Mouse (Mus musculus) testis, postnatal 10 days (tissue): Measurements from ENCODE around the gene Gm21764.
"Not testable (repeated sequence)": the region's sequence is repeated elsewhere in the genome, so short reads cannot be mapped to it uniquely, and the experiment has no call there.

Experiments used
- DNase-seq: peaks from one replicate; pipeline ENCODE4 v3.0.0; 2021; ENCODE audit warnings: low spot score

The Gm21764 gene

GRCm38 (mm10) chrY:18061712-18062111 is at the start of gene Gm21764:
Gene Gm21764, minus strand, starts transcription at chrY:18061812.
- DNase-seq: not testable (repeated sequence)

GRCm38 (mm10) chrY:18088816-18089215 is 27.2 kb upstream of the Gm21764 start, which contains the start of gene Ssty1:
Gene Ssty1, plus strand, starts transcription at chrY:18089116.
- not testable (repeated sequence) for DNase-seq
